Mouse (Mus musculus) 3134 (cell line): ENCODE results near the gene Gm14214.
A peak's percentile ranks its signal among the peaks of the same experiment; 100 is the strongest.

Experiments used
- DNase-seq: peaks from one replicate; pipeline ENCODE4 v3.0.0-alpha.2; 2011; ENCODE audit warnings: low spot score; ENCODE audit not compliant: insufficient read length; ENCODE audit errors: extremely low read depth

Gm14214 gene

DNA sequence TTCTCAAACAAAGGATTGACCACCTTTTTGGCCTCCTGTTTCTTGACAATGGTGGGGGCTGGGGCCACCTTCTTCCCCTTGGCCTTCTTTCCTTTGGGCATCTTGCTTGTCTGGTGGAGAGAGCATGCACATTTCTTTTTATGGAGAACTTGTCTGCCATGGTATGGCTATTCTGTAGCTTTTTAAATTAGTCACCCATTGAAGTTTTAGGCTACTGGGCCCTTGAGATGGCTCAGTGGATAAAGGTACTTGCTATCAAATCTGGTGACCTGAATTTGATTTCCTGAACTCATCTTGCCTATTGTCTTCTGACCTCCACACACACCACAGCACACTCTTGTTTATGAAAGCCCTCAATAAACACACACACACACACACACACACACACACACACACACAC lies at the start of gene Gm14214:
TSS of gene Gm14214 (minus strand) at position 101 of the 400 bp plus-strand sequence.
- no peak for DNase-seq

DNA sequence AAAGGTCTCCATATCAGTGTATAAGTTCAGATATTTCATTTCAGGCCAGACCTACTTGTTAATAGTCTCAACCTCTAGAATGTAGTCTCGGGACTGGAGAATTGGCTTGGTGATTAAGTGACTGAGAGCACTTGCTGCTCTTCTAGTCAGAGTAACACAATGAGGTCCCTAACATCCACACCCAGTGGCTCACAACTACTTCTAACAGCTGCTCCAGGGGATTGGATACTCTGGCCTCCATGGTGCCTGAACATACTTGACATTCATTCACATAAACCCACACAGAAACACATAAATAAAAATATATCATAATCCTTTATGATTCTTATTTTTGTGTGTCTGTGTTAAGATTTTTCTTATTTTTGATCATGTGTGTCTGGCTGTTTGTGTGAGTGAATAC lies 48.8 kb upstream of the Gm14214 start:
- no peak for DNase-seq

DNA sequence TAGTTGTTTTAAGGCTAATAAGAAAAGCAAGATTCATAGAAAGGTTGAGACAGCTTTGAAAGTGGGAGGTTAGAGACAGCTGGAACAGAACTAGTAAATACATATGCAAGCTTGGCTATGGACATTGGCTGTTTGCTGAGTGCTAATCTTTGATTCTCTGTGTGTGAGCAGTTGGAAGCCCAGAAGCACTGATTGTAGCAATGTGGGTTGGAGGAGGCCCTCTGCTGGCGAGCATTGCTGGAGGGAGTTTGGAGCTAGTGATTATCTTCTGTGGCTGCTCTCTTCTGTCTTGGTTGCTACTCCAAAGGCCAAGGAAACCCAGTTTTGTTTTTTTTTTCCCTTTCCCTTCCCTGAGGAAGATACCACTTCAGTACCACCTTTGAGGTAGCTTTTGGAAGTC lies 48.0 kb upstream of the Gm14214 start:
- no peak for DNase-seq

DNA sequence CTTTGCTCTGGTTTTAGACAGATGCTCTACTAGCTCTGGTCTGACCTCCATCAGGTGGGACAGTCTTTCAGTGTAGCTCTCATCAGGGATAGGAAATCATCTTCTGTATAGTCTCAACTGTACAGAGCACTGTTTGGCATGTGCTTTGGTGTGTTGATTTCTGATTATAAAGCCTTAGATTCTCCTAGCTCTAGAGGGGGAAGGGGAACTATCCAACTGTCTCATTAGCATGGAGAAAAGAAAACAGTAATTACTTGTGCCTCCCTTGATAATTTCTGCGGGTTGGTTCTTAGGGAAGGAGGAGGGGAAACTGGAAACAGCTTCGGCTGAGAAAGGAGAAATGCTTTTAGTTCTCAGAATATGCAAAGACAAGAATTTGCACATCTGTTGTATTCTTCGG lies 47.3 kb upstream of the Gm14214 start:
- no peak for DNase-seq

DNA sequence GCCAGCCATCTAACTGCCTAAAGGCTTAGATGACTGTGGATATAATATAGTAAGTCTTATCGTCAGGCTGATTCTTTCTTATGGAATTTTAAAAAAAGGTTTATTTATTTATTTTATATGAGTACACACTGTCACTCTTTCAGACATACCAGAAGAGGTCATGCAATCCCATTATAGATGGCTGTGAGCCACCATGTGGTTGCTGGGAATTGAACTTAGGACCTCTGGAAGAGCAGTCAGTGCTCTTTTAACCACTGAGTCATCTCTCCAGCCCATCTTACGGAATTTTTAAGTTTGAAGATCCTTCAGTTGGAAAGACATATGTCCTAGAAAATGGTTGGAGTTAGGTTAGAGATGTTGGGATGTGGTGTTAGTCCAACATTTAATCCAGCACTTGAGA lies 43.6 kb upstream of the Gm14214 start:
- DNase-seq = peak; percentile 22

DNA sequence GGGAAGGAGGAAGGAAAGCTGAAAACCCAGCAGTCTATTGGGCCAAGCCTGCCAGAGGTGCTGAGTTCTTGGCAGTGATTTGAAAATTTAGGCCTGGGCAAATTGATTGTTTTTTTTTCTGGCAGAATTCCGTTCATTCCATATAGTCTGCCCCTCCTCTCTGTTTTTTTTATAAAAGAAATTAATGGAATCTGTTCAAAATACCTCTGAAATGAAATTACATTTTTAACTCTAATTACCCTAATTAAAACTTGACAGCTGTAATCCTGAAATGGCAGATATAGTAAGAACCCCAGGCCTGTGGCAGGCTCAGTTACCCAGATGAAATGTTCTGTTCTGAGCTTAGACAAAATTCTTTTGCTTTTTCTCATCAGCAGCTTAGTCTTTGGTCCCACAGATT lies 41.0 kb upstream of the Gm14214 start:
- no peak for DNase-seq

DNA sequence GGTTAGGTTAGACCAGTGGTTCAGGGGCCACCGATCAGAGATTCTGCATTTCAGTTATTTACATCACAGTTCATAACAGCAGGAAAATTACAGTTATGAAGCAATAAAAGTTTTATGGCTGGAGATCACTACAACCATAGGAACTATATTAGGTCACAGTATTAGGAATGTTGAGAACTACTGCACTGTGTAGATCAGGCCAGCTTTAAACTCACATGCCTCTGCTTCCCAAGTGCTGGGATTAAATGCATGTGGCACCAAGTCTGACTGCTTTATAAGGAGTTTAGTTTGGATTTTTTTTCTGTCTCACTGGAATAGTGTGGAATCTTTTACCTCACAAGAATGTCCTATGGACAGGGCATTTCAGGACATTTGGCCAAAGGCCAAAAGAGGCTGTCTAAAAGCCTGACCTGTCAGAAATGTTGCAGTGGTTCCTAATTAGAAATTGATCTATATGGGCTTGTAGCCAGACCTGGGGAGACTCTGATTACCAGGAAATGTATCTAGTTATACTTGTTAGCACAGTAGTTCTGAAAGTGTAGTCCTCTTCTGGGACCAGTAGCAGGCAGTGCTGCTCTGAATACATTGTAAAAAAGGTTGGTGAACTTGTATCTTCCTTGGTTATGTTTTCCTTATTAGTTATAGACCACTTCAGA lies 39.4 kb upstream of the Gm14214 start:
- DNase-seq = no peak

DNA sequence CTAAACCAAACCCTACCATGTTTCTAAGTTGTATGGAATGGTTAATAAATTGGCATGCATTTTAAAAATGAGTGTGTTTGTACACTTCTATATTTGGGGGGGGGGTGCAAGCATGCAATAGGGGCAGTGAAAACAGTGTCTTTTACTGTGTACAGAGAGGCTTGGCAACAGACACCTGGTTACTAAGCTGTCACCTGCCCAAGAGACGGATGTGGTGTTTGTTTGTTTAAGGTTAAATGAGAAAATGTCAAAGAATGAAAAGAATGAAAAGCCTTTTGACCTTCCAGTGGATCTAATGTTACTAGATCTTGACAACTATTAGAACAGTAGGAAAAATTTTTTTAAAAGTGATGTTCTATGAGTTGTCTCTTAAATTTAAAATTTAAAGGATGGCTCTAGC lies 37.9 kb upstream of the Gm14214 start:
- DNase-seq = no peak

DNA sequence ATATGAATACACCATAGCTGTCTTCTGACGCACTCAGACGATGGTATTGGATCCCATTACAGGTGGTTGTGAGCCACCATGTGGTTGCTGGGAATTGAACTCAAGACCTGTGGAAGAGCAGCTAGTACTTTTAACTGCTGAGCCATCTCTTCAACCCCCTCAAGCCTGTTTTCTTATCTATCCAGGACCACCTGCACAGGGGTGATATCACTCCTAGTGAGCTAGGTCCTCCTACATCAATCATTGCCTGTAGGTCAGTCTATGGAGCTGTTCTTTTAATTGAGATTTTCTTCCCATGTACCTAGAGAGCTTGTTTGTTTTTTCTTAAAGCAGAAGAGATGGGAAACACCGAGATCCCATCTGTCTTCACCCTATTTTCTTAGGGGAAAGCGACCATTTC lies 34.0 kb upstream of the Gm14214 start:
- no peak for DNase-seq

DNA sequence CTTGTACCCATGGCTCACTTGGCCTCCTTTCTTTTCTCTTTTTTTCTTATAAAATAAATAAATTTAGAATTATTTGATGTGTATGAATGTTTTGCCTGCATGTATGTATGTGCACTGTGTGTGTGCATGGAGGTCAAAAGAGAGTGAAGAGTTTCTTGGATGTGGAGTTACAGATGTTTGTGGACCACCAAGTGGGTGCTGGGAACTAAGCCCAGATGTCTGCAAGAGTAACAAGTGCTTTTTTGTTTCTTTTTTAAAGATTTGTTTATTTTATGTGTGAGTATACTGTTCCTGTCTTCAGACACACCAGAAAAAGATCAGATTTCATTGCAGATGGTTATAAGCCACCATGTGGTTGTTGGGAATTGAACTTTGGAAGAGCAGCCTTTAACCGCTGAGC lies 33.5 kb upstream of the Gm14214 start:
- DNase-seq = no peak

DNA sequence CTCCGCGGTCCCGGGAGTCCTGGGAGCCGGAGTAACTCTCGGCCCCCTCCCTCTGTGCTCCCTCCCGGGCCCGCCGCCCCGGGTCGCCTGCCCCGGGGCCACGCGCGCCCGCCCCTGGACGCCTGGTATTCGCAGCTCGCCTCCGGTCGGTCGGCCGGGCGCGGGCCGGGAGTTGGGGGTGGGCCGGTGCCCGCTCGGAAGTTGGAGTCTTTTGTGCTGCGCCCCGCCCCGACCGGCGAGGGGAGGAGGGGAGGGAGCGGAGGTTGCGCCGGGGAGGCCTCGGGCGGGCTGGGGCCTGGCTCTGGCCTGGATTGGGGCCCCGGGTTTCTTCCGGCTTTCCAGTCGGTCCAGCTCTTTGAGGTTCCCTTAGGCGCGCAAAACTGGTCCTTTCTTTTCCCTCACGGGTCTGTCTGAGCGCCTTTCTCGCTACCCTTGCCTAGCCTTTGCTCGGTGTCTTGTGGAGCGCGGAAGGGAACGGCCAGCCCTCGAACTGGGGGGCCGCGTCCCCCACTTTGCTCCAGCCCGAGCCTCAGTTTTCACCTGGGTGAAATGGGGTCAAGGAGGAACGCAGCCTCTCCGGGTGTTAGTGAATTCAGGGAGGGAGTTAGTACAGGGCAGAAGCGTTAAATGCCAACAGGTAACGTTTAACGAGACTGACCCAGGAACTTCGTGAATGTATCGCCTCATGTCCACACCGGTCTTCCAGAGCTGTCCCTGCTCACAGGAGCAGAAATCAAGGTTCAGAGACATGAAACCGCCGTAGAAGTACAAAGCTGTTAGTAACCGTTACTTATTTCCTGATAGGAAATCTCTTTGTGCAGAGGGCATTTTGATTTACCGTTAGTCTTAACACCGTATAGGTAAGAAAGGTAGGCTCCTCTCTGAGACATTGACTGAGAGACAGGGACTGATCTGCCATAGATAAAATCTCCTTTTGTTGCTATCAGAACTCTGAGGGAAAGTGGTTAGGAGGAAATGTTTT lies 22.1 kb upstream of the Gm14214 start:
- DNase-seq = peak; percentile 75

DNA sequence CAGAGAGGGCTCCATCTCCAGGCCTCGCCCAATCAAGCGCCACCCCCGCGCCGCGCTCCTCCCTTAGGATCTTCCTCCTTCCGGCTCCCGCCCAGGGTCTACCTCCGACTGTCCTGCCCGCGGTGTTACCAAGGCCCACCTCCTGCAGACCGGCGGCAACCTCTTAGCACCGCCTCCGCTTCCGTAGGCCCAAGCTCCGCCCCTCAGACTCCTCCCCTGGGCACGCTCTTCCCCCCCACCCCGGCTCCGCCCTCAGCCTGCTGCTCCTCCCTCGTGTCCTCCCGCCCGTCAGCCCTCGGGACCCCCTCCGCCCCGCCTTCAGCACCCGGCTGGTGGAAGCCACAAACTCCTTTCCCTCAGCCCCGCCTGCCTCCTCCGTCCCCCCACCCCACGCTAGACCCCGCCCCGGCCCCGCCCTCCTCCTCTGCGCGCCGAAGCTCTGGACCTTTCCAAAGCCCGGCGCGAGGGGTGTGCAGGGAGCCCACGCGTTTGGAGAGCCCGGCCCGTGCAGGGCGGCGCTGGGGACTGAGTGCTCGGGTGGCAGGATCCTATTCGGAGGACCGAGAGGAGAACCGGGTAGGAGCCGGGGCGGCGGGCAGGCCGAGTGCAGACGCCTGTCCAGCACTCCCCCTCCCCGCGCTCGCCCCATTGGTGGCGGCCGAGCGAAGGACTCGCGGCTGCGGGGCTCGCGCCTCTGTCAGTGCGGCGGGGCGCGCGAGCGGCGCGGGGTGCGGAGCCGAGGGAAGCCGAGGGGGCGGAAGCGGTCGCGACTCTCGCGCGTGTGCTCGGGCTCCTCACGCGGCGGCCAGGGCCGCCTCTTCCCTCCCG lies 21.0 kb upstream of the Gm14214 start, which contains the start of the genes Raly and a:
TSS of gene Raly (plus strand) at position 441 of the 828 bp plus-strand sequence.
TSS of gene a (plus strand) at position 747 of the 828 bp plus-strand sequence.
- DNase-seq = peak; percentile 100

DNA sequence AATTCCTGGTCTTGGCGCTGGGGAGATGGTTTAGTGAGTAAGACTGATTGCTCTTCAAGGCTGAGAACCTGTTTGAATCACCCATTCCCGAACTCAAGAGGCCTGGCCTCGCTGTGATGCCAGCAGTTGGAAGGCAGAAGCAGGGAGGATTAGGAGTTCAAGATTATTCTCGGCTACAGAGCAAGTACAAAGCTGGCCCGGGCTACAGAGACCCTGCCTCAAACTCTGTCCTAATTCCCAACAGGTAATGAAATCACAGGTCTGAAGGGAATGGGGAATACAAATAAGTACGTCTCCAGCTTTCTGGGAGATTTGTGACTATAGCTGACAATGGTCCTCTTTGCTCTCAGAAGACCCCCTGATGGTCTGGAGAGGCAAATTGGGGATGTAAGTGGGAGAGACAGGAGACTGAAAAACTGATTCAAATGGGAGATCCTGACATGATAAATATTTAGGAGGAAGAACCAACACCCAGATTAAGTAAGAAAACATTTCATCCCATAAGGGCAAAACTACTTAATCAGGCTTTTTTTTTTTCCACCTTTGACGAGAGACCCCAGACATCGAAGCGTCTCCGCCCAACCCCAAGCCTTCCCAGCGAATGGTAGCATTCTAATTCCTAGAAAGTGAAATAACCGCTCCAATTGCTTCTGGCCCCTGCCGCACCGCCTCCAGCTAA lies 20.3 kb upstream of the Gm14214 start:
- DNase-seq = no peak

DNA sequence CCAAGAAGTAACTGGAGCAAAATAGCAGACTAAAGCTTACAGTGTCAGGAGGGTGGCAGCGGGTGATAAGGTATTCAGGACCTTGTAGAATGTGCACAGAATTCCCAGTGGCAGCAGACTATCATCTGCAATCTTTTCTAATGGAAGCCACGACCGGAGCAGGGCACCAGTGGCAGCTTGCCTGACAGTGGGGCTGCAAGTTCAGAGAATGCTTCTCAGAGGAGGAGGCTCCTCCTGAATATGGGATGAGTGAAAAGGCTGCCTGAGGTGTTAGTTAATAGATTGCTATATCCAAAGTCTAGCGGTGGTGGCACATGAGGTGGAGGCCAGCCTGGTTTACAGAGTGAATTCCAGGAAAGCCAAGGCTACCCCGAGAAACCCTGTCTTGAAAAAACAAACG lies 19.6 kb upstream of the Gm14214 start:
- DNase-seq = no peak

DNA sequence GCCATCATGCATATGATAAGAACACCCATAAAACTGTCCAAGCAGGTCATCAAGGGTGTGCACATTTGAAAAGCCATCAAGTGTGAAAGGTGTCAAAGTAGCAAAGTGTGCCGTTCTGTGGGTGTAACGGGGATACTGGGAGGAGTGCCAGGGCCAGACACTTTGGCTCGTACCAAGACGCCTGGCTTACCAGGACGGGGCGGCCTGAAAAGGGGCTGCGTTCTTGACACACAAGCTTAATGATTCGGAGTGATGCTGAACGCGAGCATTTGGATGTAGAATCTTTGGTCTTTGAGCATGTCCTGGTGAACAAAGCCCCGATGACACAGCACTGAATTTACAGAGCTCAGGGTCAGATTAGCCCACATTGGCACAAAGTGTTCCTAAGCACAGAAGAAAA lies 16.9 kb upstream of the Gm14214 start:
- no peak for DNase-seq

DNA sequence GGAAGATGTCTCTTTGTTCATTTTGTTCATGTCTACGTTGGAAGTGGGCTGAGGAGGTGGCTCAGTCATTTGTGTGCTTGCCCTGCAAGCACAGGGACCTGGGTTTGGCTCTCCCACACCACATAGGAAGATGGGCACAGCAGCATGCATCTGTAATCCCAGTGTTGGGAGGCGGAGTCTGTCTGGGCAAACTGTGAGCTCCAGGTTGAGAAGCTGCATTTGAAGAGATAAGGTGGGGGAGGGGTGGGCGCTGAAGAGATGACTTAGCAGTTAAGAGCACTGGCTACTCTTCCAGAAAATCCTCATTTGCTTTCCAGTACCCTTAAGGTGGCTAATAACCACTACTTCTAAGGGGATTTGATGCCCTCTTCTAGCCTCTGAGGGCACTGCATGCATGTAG lies 16.4 kb upstream of the Gm14214 start:
- no peak for DNase-seq

DNA sequence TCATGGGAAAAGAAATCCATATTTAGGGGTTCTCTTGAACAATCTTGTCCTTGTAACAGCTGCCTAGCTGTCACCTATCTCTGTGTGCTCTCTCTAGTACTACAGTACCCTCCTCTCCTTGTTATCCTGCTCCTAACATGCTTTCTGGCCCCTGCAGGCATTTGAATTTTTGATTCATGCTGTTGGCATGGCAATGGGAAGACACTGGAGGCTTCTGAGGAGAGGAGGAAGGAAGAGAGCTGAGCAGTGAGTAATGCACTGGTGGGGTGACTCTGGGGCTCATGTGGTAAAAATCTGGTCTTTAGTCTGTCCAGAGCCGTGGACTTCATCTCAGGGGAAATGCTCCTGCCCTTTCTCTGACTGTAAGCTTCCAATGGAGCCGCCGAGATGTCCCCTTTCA lies 15.5 kb upstream of the Gm14214 start:
- DNase-seq = peak; percentile 28

DNA sequence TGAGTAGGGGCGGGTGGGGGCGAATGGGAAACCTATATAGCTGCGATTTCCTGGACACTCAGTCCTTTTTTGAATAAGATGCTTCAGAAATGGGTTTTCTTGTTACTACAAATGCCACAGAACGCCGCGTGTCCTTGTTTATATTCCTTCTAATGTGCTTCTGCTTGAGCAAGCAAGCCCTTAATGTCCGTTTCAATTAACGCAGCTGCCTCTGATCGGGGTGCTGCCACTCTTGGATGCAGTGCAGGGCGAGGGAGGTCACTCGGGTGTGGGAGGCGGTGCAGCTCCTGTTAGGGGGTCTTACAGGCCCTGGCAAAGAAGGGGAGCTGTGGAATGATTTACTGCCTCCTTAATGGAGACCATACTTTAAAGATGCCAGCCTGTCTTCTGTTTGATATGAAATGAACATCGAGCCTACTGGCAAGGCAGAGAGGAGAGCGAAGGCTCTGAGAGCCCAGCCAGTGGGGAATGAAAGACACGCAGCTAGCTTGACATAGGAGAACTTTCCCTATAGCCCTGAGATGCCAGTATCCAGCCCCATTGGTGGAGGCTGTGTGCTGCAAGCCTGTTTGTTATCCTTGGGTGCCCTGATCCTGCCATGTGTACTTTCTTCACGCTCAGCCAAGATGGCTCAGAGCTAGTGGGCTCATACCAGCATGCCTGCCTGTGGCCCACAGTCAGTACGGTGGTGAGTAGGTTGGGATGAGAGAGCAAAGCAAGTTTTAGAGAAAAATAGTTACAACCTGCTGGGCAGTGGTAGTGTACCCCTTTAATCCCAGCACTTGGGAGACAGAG lies 13.2 kb upstream of the Gm14214 start:
- DNase-seq = no peak

DNA sequence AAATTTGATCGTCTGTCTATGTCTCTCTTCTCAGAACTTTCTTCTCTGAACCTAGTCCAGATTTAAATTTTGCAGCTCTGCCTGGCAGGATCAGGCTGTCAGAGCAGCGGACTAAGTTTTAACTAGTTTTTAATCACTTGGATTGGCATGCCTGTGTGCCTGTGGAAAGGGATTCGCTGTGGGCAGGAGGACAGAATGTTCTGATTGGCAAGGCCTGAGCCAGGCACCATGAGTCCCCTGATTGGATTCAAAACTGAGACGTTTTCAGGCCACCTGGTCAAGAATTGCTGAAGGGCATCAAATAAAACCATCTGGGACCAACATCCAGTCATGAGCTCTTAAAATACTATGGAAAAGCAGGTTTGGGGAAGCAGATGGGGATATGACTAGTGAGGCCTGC lies 12.5 kb upstream of the Gm14214 start:
- no peak for DNase-seq

DNA sequence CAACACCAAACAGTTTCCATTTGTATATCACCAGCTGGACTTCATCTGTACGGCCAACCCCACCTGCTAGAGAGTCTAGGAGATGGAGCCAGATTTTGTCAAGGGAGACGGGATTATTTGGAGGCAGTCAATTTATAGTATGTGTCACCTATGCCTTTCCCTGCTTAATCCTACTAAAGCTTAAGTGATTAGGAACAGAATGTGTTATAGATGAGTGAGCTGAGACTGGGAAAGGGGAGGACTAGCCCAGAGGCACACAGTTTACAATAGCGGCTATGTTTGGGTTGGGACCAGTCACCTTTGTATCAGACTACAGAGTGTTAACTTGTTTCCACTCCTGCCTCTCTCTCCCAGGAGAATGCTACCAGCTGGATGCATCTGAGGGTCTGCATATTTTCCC lies 9.8 kb upstream of the Gm14214 start:
- DNase-seq = no peak
